Mouse (Mus musculus) liver, adult 2 months (tissue): ENCODE measurements around the gene Nr1i3. TPM values are rescaled to one million over a fixed set of nuclear protein-coding genes. Genes with fewer than 3 reads are reported as not detected.

Source experiments
- DNase-seq: peaks from one replicate; pipeline ENCODE4 v3.0.0-alpha.2; 2011; ENCODE audit warnings: low read depth, low spot score; ENCODE audit errors: extremely low read depth
- H3K27ac ChIP-seq: fragments of 200-500 bp; replicated peaks from 2 replicates; pipeline ENCODE4 v1.5.1; 2012; ENCODE audit warnings: low read depth, mild to moderate bottlenecking, control low read depth, inconsistent platforms, low read length; ENCODE audit not compliant: insufficient read depth
- H3K27me3 ChIP-seq: fragments of 200-500 bp; 2 replicates; pipeline ENCODE4 v1.6.1; 2012; ENCODE audit warnings: mild to moderate bottlenecking, moderate library complexity, low read length, inconsistent platforms; ENCODE audit not compliant: control insufficient read depth, insufficient read depth
- H3K36me3 ChIP-seq: fragments of 200-500 bp; 2 replicates; pipeline ENCODE4 v1.6.1; 2012; ENCODE audit warnings: low read length, inconsistent platforms; ENCODE audit not compliant: control insufficient read depth, insufficient read depth
- H3K4me1 ChIP-seq: fragments of 200-500 bp; 2 replicates; pipeline ENCODE4 v1.6.1; 2011; ENCODE audit warnings: low read length; ENCODE audit not compliant: control insufficient read depth, insufficient read depth
- H3K4me3 ChIP-seq: fragments of 200-500 bp; 2 replicates; pipeline ENCODE4 v1.5.1; 2011; ENCODE audit warnings: low read depth, mild to moderate bottlenecking, control low read depth, low read length, moderate library complexity; ENCODE audit not compliant: insufficient read depth
- H3K79me2 ChIP-seq: fragments of 200-500 bp; 2 replicates; pipeline ENCODE4 v1.6.1; 2012; ENCODE audit warnings: inconsistent platforms, mild to moderate bottlenecking, low read length, moderate library complexity; ENCODE audit not compliant: control insufficient read depth, insufficient read depth
- H3K9ac ChIP-seq: fragments of 200-500 bp; 2 replicates; pipeline ENCODE4 v1.6.1; 2012; ENCODE audit warnings: low read depth, mild to moderate bottlenecking, control low read depth, inconsistent platforms, low read length
- CTCF ChIP-seq: fragments of 200-500 bp; IDR thresholded peaks from 2 replicates; pipeline ENCODE4 v1.5.1; 2011; ENCODE audit warnings: low read depth, low read length, control low read depth
- POLR2A ChIP-seq: fragments of 200-500 bp; IDR thresholded peaks from 2 replicates; pipeline ENCODE4 v1.6.1; 2011; ENCODE audit warnings: low read length, control low read depth; ENCODE audit not compliant: insufficient read depth; ENCODE audit errors: extremely low read depth
- WGBS: fragments of 180-500 bp; shearing (Covaris S2); methylation state at CpG from one replicate; pipeline ENCODE4 v1.1.7; 2018; 5-methylcytosine and 5-hydroxymethylcytosine counted together
- polyA plus RNA-seq: library from polyadenylated mRNA; depleted of rRNA; stranded (reverse); fragments of >200 nt; gene quantifications from 2 replicates; pipeline ENCODE4 v1.2.3, GENCODE M21; 2012
- total RNA-seq: library from RNA; depleted of rRNA; stranded (reverse); fragments of >200 nt; gene quantifications from 2 replicates; pipeline ENCODE4 v1.2.3, GENCODE M21; 2014

The Nr1i3 gene
- total and polyA plus RNA-seq, 2 experiments = 229 to 264 TPM

DNA sequence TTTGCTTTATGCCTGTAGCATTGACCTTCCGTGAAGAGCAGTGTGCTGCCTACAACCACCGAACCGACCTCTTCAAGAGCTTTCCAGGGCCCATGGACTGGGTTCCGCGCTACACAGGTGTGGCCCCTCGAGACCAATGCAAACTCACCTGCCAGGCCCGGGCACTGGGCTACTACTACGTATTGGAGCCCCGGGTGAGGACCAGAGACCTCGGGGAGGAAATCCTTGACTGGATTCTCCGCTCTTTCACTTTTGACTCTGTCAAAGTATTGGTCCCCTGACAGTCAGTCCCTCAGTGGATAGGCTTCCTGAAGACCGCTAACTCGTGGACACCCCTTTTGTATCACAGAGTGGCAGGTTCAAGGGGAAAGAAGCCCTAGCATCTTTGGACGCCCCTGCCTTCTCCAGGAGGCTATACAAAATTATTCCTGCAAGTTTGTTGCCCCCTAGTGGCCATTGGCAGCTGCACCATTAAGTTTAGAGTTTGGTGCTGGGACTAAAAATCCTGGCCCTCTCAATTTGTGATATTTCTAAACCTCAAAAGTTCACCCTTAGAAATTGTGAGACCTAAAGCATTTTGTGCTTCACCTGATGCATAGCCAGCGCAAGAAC, 43.3 kb downstream of the Nr1i3 start:
- DNase-seq = peak; percentile 53
- no peaks in the 10 kb centered on the region for H3K27me3 ChIP-seq
- no peaks in the 10 kb centered on the region for H3K36me3 ChIP-seq
- TF ChIP-seq POLR2A (no peak), CTCF (peak; percentile 35)
- peaks cover 13% of the 10 kb centered on the region; the same call in 1 of the 2 replicates for H3K4me1 ChIP-seq
- H3K79me2 ChIP-seq = no peaks in the 10 kb centered on the region
- WGBS = 51% methylated on average over 15 of the region's 15 CpGs
- no peak overlapping the region for H3K9ac ChIP-seq
- H3K27ac ChIP-seq = no peak overlapping the region
- H3K4me3 ChIP-seq = no peak overlapping the region

DNA sequence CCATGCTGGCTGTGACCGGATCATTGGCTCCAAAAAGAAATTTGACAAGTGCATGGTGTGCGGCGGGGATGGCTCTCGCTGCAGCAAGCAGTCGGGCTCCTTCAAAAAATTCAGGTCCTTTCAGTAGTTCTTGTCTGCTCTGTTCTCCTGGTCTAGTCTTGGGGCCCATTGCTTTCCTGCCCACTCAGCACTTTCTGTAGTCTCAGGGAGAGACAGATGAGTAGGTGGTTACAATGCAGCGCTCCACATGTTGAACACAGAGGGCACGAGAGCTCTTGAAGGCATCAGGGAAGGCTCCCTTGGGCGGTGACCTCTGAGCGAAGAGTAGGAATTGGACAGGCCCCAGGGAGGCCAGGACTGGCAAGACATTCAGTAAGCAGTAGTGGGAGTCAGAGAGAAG, 44.0 kb downstream of the Nr1i3 start:
- no peak for DNase-seq
- Histone ChIP-seq H3K27me3 (no peaks in the 10 kb centered on the region), H3K9ac (no peak overlapping the region), H3K4me3 (no peak overlapping the region), H3K79me2 (no peaks in the 10 kb centered on the region), H3K4me1 (peaks cover 13% of the 10 kb centered on the region; the same call in 1 of the 2 replicates), H3K36me3 (no peaks in the 10 kb centered on the region), H3K27ac (no peak overlapping the region)
- no peak for TF ChIP-seq POLR2A
- no peak for TF ChIP-seq CTCF
- WGBS = 83% methylated on average over 9 of the region's 9 CpGs

DNA sequence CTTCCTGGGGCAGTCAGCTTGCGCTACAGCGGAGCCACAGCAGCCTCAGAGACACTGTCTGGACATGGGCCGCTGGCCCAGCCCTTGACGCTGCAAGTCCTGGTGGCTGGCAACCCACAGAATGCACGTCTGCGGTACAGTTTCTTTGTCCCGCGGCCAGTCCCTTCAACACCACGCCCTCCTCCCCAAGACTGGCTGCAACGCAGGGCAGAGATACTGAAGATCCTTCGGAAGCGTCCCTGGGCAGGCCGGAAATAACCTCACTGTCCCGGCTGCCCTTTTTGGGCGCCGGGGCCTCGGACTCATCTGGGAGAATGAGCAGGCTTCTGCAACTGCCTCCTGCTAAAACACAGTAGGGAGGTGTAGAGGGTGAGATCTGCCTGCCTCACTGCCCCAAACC, 45.2 kb downstream of the Nr1i3 start:
- Histone ChIP-seq H3K79me2 (no peaks in the 10 kb centered on the region), H3K9ac (no peak overlapping the region), H3K36me3 (no peaks in the 10 kb centered on the region), H3K4me3 (no peak overlapping the region), H3K27me3 (no peaks in the 10 kb centered on the region), H3K4me1 (peaks cover 13% of the 10 kb centered on the region; the same call in 1 of the 2 replicates), H3K27ac (no peak overlapping the region)
- TF ChIP-seq POLR2A (no peak), CTCF (no peak)
- 83% methylated on average over 17 of the region's 17 CpGs for WGBS
- DNase-seq = no peak

DNA sequence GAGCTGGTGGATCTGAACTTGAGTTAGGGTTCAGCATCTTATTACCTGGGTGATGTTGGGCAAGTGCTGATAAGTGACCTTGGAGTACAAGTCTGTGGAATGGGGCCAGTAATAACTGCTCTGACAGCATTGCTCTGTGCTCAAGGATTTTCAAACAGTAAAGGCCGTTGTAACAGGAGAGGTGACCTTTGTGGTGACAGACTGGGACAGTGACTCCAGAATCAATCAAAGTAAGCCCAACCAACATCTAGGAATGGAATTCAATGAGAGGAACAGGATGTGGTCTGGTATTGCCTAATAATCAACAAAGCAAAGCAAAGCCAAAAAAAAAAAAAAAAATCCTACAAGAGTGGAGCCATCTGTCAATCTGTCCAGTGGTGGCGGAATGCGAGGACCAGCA, 46.5 kb downstream of the Nr1i3 start:
- Histone ChIP-seq H3K27me3 (no peaks in the 10 kb centered on the region), H3K4me1 (peaks cover 13% of the 10 kb centered on the region; the same call in 1 of the 2 replicates), H3K4me3 (no peak overlapping the region), H3K9ac (no peak overlapping the region), H3K36me3 (no peaks in the 10 kb centered on the region), H3K79me2 (no peaks in the 10 kb centered on the region), H3K27ac (0 out of 2 replicates have a peak overlapping the region, but pooled peaks have one; percentile 15)
- peak; percentile 87 for DNase-seq
- TF ChIP-seq POLR2A = no peak
- no peak for TF ChIP-seq CTCF
- 6% methylated on average over 3 of the region's 3 CpGs for WGBS

DNA sequence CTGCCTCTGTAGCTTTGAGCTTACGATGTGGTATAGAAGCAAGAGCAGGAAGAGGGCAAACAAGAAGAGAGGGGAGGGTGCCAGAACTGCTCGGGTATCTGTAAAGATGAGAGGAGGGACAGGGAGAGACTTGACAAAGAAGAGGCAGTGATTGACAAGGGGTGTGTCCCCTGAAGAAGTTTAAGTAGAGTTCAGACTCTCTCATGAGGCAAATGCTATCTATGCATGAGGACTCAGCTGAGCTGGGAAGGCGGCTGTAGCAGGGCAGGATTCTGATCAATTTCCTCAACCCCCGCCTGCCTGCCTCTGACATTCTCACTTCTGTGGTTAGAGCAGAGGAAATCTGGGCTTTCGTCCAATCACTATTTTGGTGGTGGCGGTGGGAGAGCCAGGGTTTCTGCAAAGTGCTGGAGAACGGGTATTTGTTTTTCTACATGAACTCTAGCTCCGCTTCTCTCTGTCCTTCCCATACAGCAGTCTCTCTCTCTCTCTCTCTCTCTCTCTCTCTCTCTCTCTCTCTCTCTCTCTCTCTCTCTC, 48.9 kb downstream of the Nr1i3 start:
- under 1% methylated on average over 8 of the region's 8 CpGs for WGBS
- H3K27ac ChIP-seq = peak overlapping the region; percentile 63
- TF ChIP-seq CTCF (no peak), POLR2A (no peak)
- no peaks in the 10 kb centered on the region for H3K79me2 ChIP-seq
- H3K4me3 ChIP-seq = no peak overlapping the region
- peak; percentile 42 for DNase-seq
- H3K36me3 ChIP-seq = no peaks in the 10 kb centered on the region
- H3K9ac ChIP-seq = peak overlapping the region; percentile 3; the same call in 1 of the 2 replicates
- H3K4me1 ChIP-seq = peaks cover 10% of the 10 kb centered on the region; the same call in 1 of the 2 replicates
- H3K27me3 ChIP-seq = no peaks in the 10 kb centered on the region

GRCm38 (mm10) chr1:171263185-171263611, 49.4 kb downstream of the Nr1i3 start:
- WGBS = 0% methylated on average over 2 of the region's 2 CpGs
- Histone ChIP-seq H3K27ac (no peak overlapping the region), H3K9ac (no peak overlapping the region), H3K4me3 (no peak overlapping the region), H3K36me3 (no peaks in the 10 kb centered on the region), H3K4me1 (peaks cover 10% of the 10 kb centered on the region; the same call in 1 of the 2 replicates), H3K79me2 (no peaks in the 10 kb centered on the region), H3K27me3 (no peaks in the 10 kb centered on the region)
- DNase-seq = peak; percentile 49
- TF ChIP-seq CTCF (no peak), POLR2A (no peak)
